Mouse (Mus musculus) gastrocnemius, postnatal 14 days (tissue): ENCODE results near the gene Phgr1. TPM values are rescaled to one million over a fixed set of nuclear protein-coding genes. Genes with fewer than 3 reads are reported as not detected.

Source experiments
- DNase-seq: peaks from one replicate; pipeline ENCODE4 v3.0.0; 2021; ENCODE audit warnings: mixed read lengths
- intact Hi-C: fragments of 180-260 bp; cut with DNase I; formaldehyde crosslinking; loops from one replicate; pipeline ENCODE4 v1.15.1; 2025; ENCODE audit warnings: low total_unique reads
- total RNA-seq, 2 experiments: library from RNA; stranded (reverse); gene quantifications; 2 replicates each; pipeline ENCODE4 v1.2.3; 2021

The Phgr1 gene
- total RNA-seq, 2 experiments from 2014 or later, result not detected

DNA sequence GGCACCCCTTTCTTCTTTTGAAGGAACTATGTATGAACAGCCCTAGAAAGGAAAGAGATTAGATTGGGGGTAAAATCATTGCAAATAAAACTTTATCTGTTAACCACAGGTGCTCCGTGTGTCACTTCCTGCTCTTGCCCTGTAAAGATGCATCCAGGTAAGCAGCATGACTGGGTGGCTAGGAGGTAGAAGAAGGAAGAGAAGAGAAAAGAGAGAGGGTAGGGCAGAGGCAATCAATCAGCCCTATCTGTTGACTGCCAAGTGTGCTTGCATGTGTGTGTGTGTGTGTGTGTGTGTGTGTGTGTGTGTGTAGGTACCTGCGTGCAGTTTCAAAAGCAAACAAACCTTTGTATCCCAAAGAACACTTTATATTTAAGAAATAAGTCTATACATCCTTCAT, 2.0 kb downstream of the Phgr1 start:
- DNase-seq, result no peak
- intact Hi-C loops, result no loop called here

DNA sequence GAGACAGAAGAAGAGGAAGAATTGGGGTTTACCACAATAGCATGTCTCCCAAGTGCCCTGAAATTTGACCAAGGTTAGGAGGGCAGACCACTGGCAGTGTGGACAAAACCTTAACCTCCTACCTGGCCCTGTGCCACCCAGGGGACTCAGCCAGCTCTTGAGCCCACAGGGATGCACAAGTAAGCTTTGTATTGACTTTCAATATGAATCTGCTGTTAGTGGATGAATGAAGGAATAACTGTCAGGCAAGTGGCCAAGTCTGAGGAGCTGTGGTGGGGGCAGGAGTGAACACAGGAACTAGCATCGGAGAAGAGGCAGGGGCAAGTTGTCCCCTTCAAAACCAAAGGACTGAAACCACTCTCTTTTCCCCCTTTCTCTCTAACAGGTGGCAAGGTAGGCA, 2.8 kb downstream of the Phgr1 start:
- no peak for DNase-seq
- intact Hi-C loops, result no loop called here

DNA sequence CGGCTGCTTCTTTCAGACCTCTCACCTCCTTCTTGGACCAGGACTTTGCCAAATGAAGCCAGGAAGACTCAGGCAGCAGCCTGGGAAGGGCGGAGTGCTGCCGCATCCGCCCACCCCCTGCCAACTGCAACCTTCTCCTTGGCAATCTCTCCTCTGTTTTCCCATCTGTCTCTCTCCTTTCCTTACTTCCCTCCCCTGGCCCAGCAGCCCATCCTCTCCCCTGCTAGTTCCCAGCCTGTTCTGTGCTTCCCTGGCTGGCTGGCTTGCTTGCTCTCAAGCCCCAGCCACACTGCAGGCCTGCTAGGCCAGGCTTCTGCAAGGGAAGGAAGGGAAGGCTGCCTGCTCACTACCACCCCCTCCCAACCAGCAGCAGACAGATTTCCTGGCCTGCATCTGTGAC, 3.3 kb downstream of the Phgr1 start:
- no peak for DNase-seq

DNA sequence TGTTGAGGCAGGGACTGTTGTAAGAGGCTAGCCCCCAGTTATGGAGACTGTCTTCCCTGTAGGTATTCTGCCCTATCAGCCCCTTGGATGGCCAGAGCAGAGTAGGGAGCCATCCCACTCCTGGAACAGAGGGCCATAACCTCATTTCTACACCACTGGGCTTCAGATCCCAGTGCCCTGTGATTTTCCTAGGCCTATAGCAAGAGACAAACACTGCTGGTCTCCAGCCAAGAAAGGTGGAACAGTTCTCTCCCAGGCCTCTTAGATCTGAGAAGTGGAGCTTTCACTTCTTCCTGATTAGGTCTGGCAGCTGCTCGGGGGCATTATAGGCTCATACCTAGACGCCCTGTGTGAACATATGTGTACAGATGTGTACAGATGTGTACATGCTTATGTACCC, 3.7 kb downstream of the Phgr1 start:
- intact Hi-C loops, result no loop called here
- DNase-seq, result no peak

More for the DNA sequence above, 3.3 kb downstream of the Phgr1 start:
- intact Hi-C loops, result no loop called here

DNA sequence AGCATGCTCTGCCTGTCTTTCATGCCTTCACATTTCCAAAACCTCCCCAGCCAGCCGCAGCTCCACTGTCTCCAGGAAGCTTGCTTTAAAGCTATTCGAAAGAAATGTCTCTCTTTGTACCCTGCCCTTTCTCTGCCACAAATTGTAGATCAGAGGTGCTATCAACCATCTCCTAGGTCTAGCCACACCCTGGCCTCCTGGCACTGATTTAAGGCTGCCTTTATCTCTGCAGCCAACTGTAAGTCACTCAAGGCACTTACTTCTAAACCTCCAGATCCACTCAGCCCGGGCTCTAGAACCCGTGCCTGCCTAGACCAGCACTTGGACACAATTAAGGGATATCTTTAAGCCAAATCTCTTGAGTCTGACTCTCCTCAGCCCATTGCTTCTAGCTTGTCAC, 5.8 kb downstream of the Phgr1 start:
- intact Hi-C loops, result no loop called here
- no peak for DNase-seq

DNA sequence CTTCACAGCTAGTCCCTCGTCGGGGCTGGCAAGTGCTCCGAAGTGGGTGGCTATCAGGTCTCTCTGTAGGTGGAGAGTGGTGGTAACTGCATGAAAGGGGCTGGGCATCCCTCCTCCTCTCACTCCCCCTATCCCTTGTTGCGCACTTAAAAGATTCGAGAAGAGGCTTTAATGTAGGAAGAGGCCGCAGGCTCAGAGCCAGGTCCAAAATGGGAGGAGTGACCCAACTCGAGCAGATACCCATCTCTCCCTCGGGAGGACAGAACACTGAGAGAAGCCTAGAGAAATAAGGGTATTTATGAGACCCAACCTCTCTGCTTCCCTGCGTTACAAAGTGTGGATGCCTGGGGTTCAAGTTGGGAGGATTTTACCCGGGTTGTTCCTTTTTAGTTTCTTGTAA, 6.5 kb downstream of the Phgr1 start:
- intact Hi-C loops, result no loop called here
- DNase-seq, result no peak

DNA sequence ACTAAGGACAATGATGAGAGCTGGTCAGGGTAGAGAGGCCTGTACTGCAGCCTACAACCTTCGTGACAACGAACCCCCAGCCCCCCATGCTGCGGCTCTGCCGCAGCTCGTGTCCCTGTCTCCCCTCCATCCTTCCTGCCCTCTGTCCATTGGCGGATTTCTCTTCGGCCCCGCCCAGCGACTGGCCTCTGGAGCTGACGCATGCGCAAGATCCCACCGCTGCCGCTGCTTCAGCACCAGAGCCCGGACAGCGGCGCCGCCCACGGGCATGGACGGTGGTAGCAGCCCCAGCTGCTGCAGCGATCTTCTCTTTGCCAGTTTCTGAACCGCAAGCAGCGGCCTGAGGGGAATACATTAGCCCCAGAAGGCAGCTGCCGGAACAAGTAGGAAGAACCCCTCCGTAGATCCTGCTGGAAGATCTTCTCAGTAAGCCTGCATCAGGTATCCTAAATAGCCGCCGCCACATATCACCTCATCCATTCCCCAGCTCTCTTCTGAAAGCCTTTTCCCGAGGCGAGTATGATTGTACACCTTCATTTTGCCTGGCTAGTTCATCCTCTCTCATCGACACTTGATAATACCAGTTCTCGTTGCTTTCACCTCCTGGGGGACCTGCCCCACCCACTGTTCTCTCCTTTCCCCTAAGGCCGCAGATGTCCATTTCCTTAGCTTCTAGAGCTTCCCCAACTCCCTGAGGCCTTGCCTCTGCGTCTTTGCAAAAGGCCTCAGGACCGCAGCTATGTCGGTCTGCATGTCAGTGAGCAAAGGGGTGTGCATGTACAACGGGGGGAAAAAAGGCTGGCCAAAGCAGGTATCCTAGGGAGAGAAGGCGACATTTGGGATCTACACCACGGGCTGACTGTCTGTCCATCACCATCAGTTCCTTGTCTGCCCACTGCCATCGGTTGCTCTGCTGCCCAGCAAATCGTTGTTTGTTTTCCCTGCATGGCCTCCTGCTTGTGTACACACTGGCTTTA, 7.2 kb downstream of the Phgr1 start, which contains the start of gene Disp2:
Gene Disp2 (plus strand): TSS at position 216 of the 977 bp plus-strand sequence.
- intact Hi-C loops, result loop anchor here (5.0 to 10.0 kb wide), 2 partner anchors 75 to 103 kb away; partner anchors contain the start of gene Ankrd63
- DNase-seq, result peak; percentile 93

DNA sequence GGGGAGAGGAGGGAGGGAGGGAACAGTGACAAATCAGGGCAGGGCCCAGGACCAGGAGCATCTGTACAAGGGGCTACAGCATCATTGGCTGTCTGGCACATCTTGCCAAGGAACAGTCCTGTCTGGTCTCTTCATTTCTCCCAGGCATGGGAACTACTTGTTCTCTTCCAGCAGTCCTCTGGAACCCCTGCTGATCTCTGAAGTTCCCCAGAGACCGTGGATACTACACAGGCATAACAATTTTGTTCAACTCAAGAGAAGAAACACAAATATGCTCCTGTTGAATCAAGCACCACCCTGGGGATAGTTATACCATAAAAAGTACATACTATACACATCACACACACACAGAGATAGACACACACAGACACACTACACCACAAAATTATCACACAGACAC, 8.5 kb downstream of the Phgr1 start:
- intact Hi-C loops, result loop anchor here (5.0 to 10.0 kb wide), 2 partner anchors 76 to 101 kb away; partner anchors contain the start of gene Ankrd63
- no peak for DNase-seq

DNA sequence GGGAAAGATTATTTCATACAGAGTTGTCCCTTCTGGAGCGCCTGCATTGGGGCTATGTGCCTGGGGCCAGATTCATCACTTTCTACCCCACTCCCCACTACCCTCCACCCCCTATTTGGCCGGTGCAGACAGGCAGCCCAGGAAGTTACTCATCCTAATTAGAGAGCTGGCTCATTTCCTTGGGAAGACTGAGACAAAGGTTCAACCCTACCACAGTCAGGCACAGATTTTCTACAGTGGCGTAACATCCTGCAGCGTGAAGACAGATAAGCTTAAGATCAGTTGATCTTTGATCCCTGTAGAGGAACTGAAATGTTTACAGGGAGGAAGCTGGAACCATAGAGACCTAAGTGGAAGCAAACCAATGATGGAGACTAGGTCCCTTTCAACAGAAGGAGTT, 9.7 kb downstream of the Phgr1 start:
- intact Hi-C loops, result loop anchor here (5.0 to 10.0 kb wide), 2 partner anchors 78 to 100 kb away; partner anchors contain the start of gene Ankrd63
- DNase-seq, result no peak

DNA sequence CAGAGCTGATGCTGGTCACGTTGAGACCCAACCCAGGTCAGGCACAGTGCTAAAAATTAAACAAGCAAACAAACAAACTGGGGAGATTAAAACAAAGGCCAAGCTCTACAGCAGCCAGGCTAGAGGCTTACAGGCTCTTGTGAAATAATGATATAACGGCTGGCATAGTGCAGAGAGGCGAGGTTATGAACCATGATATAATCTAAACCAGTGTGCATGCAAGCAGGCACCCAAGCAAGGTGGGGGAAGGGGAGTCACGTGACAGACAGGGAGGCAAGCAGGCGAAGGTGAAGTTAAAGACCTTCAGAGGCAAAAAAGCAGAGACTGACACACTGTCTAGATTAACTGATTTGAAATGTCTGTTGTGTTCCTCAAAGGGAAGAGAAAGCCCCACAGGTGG, 10.5 kb downstream of the Phgr1 start:
- no peak for DNase-seq
- intact Hi-C loops, result loop anchor here (5.0 to 10.0 kb wide), 2 partner anchors 78 to 99 kb away; partner anchors contain the start of gene Ankrd63

DNA sequence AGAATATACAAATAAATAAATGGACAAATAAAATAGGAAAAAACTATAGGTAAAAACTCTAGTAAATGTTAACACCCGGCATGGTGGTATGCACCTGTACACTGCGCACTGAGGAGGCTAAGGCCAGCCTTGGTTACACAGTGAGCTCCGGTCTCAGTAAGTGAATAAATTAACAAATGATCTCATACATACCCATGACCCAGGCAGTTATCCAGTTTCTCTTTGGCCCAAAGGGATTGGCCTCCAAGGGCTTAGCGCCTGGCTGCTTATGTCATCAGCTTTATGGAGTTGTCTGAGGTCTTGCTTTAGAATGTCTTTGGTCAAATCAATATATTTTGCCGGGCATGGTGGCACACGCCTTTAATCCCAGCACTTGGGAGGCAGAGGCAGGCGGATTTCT, 11.1 kb downstream of the Phgr1 start:
- intact Hi-C loops, result loop anchor here (5.0 to 10.0 kb wide), 2 partner anchors 79 to 99 kb away; partner anchors contain the start of gene Ankrd63

DNA sequence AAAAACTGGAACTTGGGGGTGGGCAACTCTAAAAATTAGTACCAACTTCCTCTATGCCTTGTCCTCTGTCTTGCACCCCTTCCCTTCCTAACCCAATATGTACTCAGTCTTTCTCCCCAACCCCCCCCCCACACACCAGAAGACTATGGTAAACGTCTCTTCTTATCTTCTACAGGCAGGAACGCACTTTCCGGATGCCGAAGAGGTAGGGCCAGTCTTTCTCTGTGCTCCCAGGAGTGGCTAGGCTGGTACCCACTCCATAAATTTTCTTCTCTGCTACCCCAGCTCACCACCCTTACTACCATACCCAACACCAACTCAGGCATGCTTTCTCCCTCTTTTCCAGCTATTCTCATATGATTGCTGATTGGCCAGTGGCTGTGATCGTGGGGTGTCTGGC, 14.0 kb downstream of the Phgr1 start:
- intact Hi-C loops, result loop anchor here (10.0 kb wide), 1 partner anchor 82 kb away; the partner anchor contains the start of gene Ankrd63
- no peak for DNase-seq

More for the DNA sequence above, 11.1 kb downstream of the Phgr1 start:
- no peak for DNase-seq

DNA sequence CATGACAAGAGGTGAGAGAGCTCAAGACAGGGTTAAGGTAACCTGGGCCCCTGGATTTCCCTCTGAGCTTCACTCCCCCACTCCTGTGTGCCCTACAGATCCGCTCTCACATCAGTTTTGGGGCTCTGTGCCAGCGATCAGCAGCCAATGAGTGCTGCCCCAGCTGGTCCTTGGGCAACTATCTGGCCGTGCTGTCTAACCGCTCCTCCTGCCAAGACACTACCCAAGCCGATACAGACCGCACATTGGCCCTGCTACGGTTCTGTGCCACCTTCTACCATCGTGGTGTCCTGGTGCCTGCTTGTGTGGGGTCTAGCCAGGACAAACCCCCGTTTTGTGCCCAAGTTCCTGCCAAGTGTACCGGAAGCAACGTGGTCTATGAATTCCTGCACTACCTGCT, 16.9 kb downstream of the Phgr1 start:
- peak; percentile 71 for DNase-seq
- intact Hi-C loops, result loop anchor here (10.0 kb wide), 1 partner anchor 85 kb away; the partner anchor contains the start of gene Ankrd63

DNA sequence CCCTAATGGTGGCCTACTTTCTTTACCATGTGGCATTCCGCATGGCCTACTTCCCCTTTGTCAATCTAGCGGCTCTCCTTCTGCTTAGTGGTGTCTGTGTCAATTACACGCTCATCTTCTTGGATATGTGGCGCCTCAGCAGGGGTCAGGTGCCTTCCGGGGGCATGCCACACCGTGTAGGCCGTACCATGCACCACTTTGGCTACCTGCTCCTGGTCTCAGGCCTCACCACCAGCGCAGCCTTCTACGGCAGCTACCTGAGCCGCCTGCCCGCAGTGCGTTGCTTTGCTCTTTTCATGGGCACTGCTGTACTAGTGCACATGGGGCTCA, 17.6 kb downstream of the Phgr1 start:
- intact Hi-C loops, result no loop called here

DNA sequence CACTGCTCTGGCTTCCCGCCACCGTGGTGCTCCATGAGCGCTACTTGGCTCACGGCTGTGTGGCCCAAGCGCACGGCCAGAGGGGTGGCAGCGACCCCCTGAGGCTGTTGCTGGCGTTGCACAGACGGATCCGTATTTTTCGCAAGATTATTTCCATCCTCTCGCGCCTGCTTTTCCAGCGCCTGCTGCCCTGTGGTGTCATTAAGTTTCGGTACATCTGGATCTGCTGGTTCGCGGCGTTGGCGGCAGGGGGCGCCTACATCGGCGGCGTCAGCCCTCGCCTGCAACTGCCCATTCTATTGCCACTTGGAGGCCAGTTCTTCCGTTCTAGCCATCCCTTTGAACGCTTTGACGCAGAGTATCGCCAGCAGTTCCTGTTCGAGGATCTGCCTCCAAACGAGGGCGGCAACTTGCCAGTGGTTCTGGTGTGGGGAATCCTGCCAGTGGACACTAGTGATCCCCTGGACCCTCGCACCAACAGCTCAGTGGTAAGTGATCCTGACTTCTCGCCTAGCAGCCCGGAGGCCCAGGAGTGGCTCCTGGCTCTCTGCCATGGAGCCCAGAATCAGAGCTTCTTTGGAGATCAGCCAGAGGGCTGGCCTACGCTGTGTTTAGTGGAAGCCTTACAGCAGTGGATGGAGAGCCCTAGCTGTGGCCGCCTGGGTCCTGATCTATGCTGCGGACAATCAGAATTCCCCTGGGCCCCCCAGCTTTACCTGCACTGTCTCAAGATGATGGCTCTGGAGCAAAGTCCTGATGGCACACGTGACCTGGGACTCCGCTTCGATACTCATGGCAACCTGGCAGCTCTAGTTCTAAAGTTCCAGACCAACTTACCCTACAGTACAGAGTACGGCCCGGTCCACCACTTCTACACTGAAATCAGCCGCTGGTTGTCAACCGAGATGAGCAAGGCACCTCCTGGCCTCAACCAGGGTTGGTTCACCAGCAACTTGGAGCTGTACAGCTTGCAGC, 18.3 kb downstream of the Phgr1 start:
- DNase-seq, result peak; percentile 61
- intact Hi-C loops, result no loop called here

More for the DNA sequence above, 17.6 kb downstream of the Phgr1 start:
- DNase-seq, result no peak

DNA sequence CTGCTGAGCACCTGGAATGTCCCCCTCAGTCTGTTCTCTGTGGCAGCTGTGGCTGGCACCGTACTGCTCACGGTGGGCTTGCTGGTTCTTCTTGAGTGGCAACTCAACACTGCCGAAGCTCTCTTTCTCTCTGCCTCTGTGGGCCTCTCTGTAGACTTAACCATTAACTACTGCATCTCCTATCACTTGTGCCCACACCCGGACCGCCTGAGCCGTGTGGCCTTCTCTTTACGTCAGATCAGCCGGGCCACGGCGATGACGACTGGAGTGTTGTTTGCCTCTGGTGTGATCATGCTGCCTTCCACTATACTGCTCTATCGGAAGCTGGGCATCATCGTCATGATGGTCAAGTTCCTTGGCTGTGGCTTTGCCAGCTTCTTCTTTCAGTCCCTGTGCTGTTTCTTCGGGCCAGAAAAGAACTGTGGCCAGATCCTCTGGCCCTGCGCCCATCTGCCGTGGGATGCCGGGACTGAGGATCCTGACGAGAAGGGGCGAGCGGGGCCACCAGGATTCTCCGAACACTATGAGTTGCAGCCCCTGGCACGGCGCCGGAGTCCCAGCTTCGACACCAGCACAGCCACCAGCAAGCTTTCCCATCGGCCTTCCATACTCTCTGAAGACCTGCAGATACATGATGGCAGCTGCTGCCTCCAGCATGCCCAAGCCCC, 19.2 kb downstream of the Phgr1 start:
- peak; percentile 12 for DNase-seq
- intact Hi-C loops, result no loop called here

DNA sequence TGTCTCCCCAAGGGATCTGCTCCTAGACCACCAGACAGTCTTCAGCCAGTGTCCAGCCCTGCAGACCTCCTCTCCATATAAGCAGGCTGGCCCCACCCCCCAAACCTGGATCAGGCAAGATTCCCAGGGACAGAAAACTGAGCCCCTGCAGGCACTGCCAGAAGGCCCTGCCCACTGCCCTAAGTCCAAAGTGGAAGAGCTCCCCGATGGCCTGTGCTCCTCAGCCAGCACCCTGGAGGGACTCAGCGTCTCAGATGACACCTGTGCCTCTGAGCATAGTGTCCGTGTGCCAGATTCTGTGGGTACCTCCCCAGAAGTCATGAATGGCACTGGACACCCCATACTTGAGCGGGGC, 19.7 kb downstream of the Phgr1 start:
- peak; percentile 20 for DNase-seq

DNA sequence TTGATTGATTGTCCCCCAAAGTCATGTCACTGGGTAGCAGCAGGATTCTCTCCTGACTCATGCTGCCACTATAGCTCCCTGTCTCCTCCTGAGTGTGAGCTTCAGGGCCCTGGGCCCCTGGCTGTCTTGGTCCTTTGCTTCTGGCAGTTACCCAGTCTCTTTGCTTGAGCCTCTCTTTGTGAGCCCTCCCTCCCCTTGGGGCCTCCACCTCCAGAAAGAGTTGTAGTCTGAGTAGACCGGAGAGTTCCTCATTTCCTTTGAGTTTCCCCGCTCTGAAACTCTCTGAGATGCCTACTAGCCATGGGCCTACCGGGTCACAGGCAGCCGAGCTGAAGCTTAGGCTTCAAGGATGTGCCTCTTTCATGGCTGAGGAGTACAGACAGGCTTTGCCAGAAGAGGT, 21.1 kb downstream of the Phgr1 start:
- DNase-seq, result no peak
- intact Hi-C loops, result no loop called here

More for the DNA sequence above, 19.7 kb downstream of the Phgr1 start:
- intact Hi-C loops, result no loop called here

DNA sequence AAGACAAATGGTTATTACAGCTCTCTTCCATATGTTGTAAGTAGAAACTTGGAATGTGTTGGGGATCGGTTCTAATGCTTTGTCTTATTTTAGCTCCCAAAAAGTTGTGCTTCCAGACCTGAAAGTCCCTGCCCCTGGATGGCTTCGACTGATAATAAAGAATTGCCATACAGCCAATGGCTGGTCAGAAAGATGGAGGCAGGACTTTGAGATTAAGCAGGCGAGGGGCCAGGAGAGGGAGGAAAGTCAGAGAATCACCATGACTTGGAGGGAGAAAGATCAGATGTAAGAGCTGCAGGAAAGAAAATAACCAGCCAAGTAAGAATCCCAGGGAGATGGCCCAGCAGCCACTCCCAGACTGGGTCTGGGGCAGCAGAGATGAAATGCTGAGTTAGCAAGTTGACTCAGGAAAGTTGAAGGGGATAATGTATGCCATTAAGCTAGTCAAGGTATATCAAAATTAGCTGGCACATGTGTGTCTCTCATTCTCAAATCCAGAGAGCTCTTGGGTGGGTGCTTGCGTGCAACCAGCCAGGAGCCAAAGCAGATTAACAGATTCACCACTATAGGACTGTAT, 30.1 kb downstream of the Phgr1 start:
- intact Hi-C loops, result no loop called here
- DNase-seq, result no peak
